In genomic region chr17:17408137-17408536, GRCm38 (mm10) we compare ENCODE assay signal across 27 mouse cellular contexts. TPM values are rescaled to one million over a fixed set of nuclear protein-coding genes. Genes with fewer than 3 reads are reported as not detected.
DNase-seq lines count a peak whose midpoint lies in the region; ATAC-seq and TF ChIP-seq lines count a peak whose summit lies in the region.
"Had no signal": no experiment of that assay in that cellular context is flagged by ENCODE, and none has a peak within 500 bp of the region (broad histone marks: within the 10 kb centered on the region; RNA-seq: fewer than 3 reads in every experiment).

No protein-coding gene starts in this region.

- no peak overlapping the region for H3K4me2 ChIP-seq in forebrain, embryonic 14.5 days (ENCODE audit: low read length)
- H3K4me2 ChIP-seq in midbrain, embryonic 11.5 days = no peak overlapping the region
- no peak overlapping the region for H3K4me2 ChIP-seq in midbrain, embryonic 14.5 days (ENCODE audit: low read length)
- peak overlapping the region; percentile 56 for H3K4me2 ChIP-seq in myocyte (ENCODE audit: low read depth)
- H3K4me2 ChIP-seq: heart, embryonic 11.5 days; kidney, embryonic 15.5 days; limb, embryonic 13.5 days; lung, embryonic 14.5 days; stomach, embryonic 15.5 days had no signal

- peaks cover 17% of the 10 kb centered on the region for H3K36me3 ChIP-seq in forebrain, embryonic 10.5 days (replicated peaks)
- H3K36me3 ChIP-seq in forebrain, embryonic 14.5 days (ENCODE audit: control insufficient read depth, insufficient read depth, low read length) = no peaks in the 10 kb centered on the region
- no peaks in the 10 kb centered on the region for H3K36me3 ChIP-seq in midbrain, embryonic 11.5 days (ENCODE audit: control insufficient read depth, insufficient read depth, low read length)
- H3K36me3 ChIP-seq in midbrain, embryonic 14.5 days (ENCODE audit: control insufficient read depth, insufficient read depth, low read length) = no peaks in the 10 kb centered on the region
- no peaks in the 10 kb centered on the region for H3K36me3 ChIP-seq in myocyte (ENCODE audit: control insufficient read depth, insufficient read depth)
- H3K36me3 ChIP-seq: G1E; kidney, embryonic 15.5 days; limb, embryonic 13.5 days; stomach, embryonic 15.5 days had no signal

- peak overlapping the region; percentile 5; the same call in 1 of the 2 replicates for H3K4me3 ChIP-seq in forebrain, embryonic 10.5 days
- H3K4me3 ChIP-seq in forebrain, embryonic 14.5 days (ENCODE audit: low read depth, low read length) = no peak overlapping the region
- no peak overlapping the region for H3K4me3 ChIP-seq in midbrain, embryonic 11.5 days (ENCODE audit: low read depth, low read length)
- no peak overlapping the region for H3K4me3 ChIP-seq in midbrain, embryonic 14.5 days (replicated peaks; ENCODE audit: low read depth, low read length)
- no peak overlapping the region for H3K4me3 ChIP-seq in myocyte
- H3K4me3 ChIP-seq: kidney, embryonic 15.5 days; limb, embryonic 13.5 days; megakaryocyte, embryonic 14.5 days; stomach, embryonic 15.5 days had no signal

- DNase-seq in forebrain, embryonic 10.5 days (ENCODE audit: extremely low spot score, low spot score) = no peak
- DNase-seq in forebrain, embryonic 14.5 days (ENCODE audit: low spot score) = no peak
- DNase-seq in midbrain, embryonic 11.5 days (ENCODE audit: low spot score, missing footprints) = peak; percentile 80
- no peak for DNase-seq in midbrain, embryonic 14.5 days
- peak; percentile 66 for DNase-seq in ZHBTc4 (ENCODE audit: low read depth, low spot score)
- DNase-seq in kidney, postnatal 14 days = no peak
- DNase-seq in embryo, embryonic 9.5 days (ENCODE audit: extremely low spot score) = no peak
- DNase-seq: adrenal gland, postnatal 14 days; cerebellum, adult 2 months; gastrocnemius, postnatal 14 days; heart, adult 11 months; kidney, postnatal 4 days; lung, embryonic 14.5 days; lung, postnatal 36 days; right cerebral cortex, adult 18-20 months; thymus, postnatal 25 days had no signal

- 34% methylated on average over 6 of the region's 6 CpGs for WGBS in forebrain, embryonic 10.5 days
- WGBS in forebrain, embryonic 14.5 days = 21% methylated on average over 6 of the region's 6 CpGs
- 17% methylated on average over 6 of the region's 6 CpGs for WGBS in midbrain, embryonic 11.5 days
- 14% methylated on average over 6 of the region's 6 CpGs for WGBS in midbrain, embryonic 14.5 days

- no peaks in the 10 kb centered on the region; the same call in 1 of the 2 replicates for H3K9me3 ChIP-seq in forebrain, embryonic 10.5 days
- no peaks in the 10 kb centered on the region for H3K9me3 ChIP-seq in forebrain, embryonic 14.5 days (replicated peaks; ENCODE audit: control insufficient read depth, low read length)
- H3K9me3 ChIP-seq in midbrain, embryonic 11.5 days (ENCODE audit: control insufficient read depth, low read length) = no peaks in the 10 kb centered on the region
- H3K9me3 ChIP-seq in midbrain, embryonic 14.5 days (ENCODE audit: control insufficient read depth, low read length) = no peaks in the 10 kb centered on the region
- H3K9me3 ChIP-seq: G1E; kidney, embryonic 15.5 days; limb, embryonic 13.5 days; megakaryocyte, embryonic 14.5 days; stomach, embryonic 15.5 days had no signal

- no peak overlapping the region for H3ac ChIP-seq in myocyte (ENCODE audit: control insufficient read depth, insufficient read length)

- no peak overlapping the region for H3K9ac ChIP-seq in forebrain, embryonic 14.5 days (ENCODE audit: low read length)
- no peak overlapping the region for H3K9ac ChIP-seq in midbrain, embryonic 11.5 days (ENCODE audit: low read length)
- no peak overlapping the region for H3K9ac ChIP-seq in midbrain, embryonic 14.5 days (replicated peaks; ENCODE audit: low read length)
- H3K9ac ChIP-seq: kidney, embryonic 15.5 days; limb, embryonic 13.5 days; liver, embryonic 14.5 days; lung, embryonic 14.5 days; stomach, embryonic 15.5 days had no signal

- peak overlapping the region; percentile 77 for H3K27ac ChIP-seq in forebrain, embryonic 10.5 days
- no peak overlapping the region for H3K27ac ChIP-seq in forebrain, embryonic 14.5 days (ENCODE audit: low read depth, low read length)
- H3K27ac ChIP-seq in midbrain, embryonic 11.5 days (ENCODE audit: low read depth, low read length) = 0 out of 2 replicates have a peak overlapping the region, but pooled peaks have one; percentile 26
- H3K27ac ChIP-seq in midbrain, embryonic 14.5 days (replicated peaks; ENCODE audit: low read depth, low read length) = no peak overlapping the region
- H3K27ac ChIP-seq: hindbrain, postnatal 0 days; kidney, embryonic 15.5 days; liver, embryonic 14.5 days; stomach, embryonic 15.5 days had no signal

- peaks cover 86% of the 10 kb centered on the region for H3K4me1 ChIP-seq in forebrain, embryonic 10.5 days
- peaks cover 20% of the 10 kb centered on the region for H3K4me1 ChIP-seq in forebrain, embryonic 14.5 days (ENCODE audit: control insufficient read depth, insufficient read depth, low read length)
- peaks cover 20% of the 10 kb centered on the region for H3K4me1 ChIP-seq in midbrain, embryonic 11.5 days (ENCODE audit: control insufficient read depth, insufficient read depth, low read length)
- H3K4me1 ChIP-seq in midbrain, embryonic 14.5 days (ENCODE audit: control insufficient read depth, insufficient read depth, low read length) = peaks cover 10% of the 10 kb centered on the region

- no peaks in the 10 kb centered on the region for H3K79me2 ChIP-seq in myocyte (ENCODE audit: control insufficient read depth, insufficient read depth)

- TF ChIP-seq POLR2A in myocyte (IDR thresholded peaks at IDR 0.05; ENCODE audit: insufficient read length, low read depth) = no peak

- H3K27me3 ChIP-seq in forebrain, embryonic 10.5 days (ENCODE audit: poor library complexity, severe bottlenecking) = no peaks in the 10 kb centered on the region
- no peaks in the 10 kb centered on the region for H3K27me3 ChIP-seq in forebrain, embryonic 14.5 days (replicated peaks; ENCODE audit: control insufficient read depth, insufficient read depth, low read length)
- no peaks in the 10 kb centered on the region for H3K27me3 ChIP-seq in midbrain, embryonic 11.5 days (ENCODE audit: control insufficient read depth, insufficient read depth, low read length)
- no peaks in the 10 kb centered on the region for H3K27me3 ChIP-seq in midbrain, embryonic 14.5 days (ENCODE audit: control insufficient read depth, insufficient read depth, low read length)
- H3K27me3 ChIP-seq in myocyte (ENCODE audit: control insufficient read depth, insufficient read depth, insufficient read length) = no peaks in the 10 kb centered on the region
- H3K27me3 ChIP-seq: kidney, embryonic 15.5 days; limb, embryonic 13.5 days; megakaryocyte, embryonic 14.5 days; stomach, embryonic 15.5 days had no signal

- no peak for ATAC-seq in forebrain, embryonic 14.5 days
- no peak for ATAC-seq in midbrain, embryonic 11.5 days (ENCODE audit: low FRiP score)
- ATAC-seq in midbrain, embryonic 14.5 days (ENCODE audit: low FRiP score, low TSS enrichment) = no peak
- ATAC-seq: CD4-positive, CD25-positive, alpha-beta regulatory T cell, adult 4 months; hindbrain, postnatal 0 days; intestine, embryonic 16.5 days had no signal

TF ChIP-seq in myocyte, 11 proteins besides CTCF, POLR2A, EP300 and RAD21:
- TF ChIP-seq MYOD1 (IDR thresholded peaks at IDR 0.05; ENCODE audit: control insufficient read depth in 1 of 3, insufficient read length in 2 of 3, low read depth in 2 of 3) (peak; percentile 48 to 96 (median 93)), SRF (IDR thresholded peaks at IDR 0.05; ENCODE audit: control insufficient read depth, insufficient read length, low read depth) (no peak), TCF12 (IDR thresholded peaks at IDR 0.05; ENCODE audit: insufficient read depth, poor library complexity, severe bottlenecking) (no peak)

RNA-seq across cellular contexts. Expression of gene Lix1, which starts 5.7 kb away (rescaled TPM):
- 104 and 105 TPM in 2 replicates for polyA plus RNA-seq in forebrain, embryonic 10.5 days (2016; fragmentation: Nextera tagmentation; extraction: Ambion mirVana)
- polyA plus RNA-seq in forebrain, embryonic 14.5 days (2014; fragmentation: Nextera tagmentation; extraction: Ambion mirVana) = 25.0 and 26.9 TPM in 2 replicates
- 46.9 and 54.6 TPM in 2 replicates for polyA plus RNA-seq in midbrain, embryonic 11.5 days (2014; fragmentation: Nextera tagmentation; extraction: Ambion mirVana)
- 8.1 and 9.2 TPM in 2 replicates for polyA plus RNA-seq in midbrain, embryonic 14.5 days (2014; fragmentation: Nextera tagmentation; extraction: Ambion mirVana)
- polyA plus RNA-seq in myocyte (2012; fragmentation: generic; extraction: Trizol) = 2.3 TPM
- polyA plus RNA-seq: G1E had no signal

RNA-seq across cellular contexts. Expression of gene Riok2, which starts 34.0 kb away (rescaled TPM):
- polyA plus RNA-seq in forebrain, embryonic 10.5 days (2016; fragmentation: Nextera tagmentation; extraction: Ambion mirVana) = 33.2 and 33.4 TPM in 2 replicates
- 30.7 and 33.8 TPM in 2 replicates for polyA plus RNA-seq in forebrain, embryonic 14.5 days (2014; fragmentation: Nextera tagmentation; extraction: Ambion mirVana)
- 31.7 and 33.0 TPM in 2 replicates for polyA plus RNA-seq in midbrain, embryonic 11.5 days (2014; fragmentation: Nextera tagmentation; extraction: Ambion mirVana)
- polyA plus RNA-seq in midbrain, embryonic 14.5 days (2014; fragmentation: Nextera tagmentation; extraction: Ambion mirVana) = 24.0 and 26.2 TPM in 2 replicates
- polyA plus RNA-seq in myocyte (2012; fragmentation: generic; extraction: Trizol) = 13.3 TPM

Comparison
In these comparisons a context has a peak if more than half of its experiments do, and no peak if none do; other contexts are left out.
1. DNase-seq: peak in midbrain, embryonic 11.5 days (single experiment) and ZHBTc4 (single experiment); none in forebrain, embryonic 10.5 days (single experiment), forebrain, embryonic 14.5 days (single experiment), midbrain, embryonic 14.5 days (single experiment), kidney, postnatal 14 days (single experiment) and embryo, embryonic 9.5 days (single experiment).
2. H3K27ac ChIP-seq: peak in forebrain, embryonic 10.5 days (single experiment) and midbrain, embryonic 11.5 days (single experiment); none in forebrain, embryonic 14.5 days (single experiment) and midbrain, embryonic 14.5 days (single experiment).